Mouse (Mus musculus) small intestine, adult 2 months (tissue): Measurements from ENCODE around the gene Xpo6.

Experiments used
- CTCF ChIP-seq: fragments of 200-500 bp; IDR thresholded peaks from 2 replicates; pipeline ENCODE4 v1.5.1; 2012; ENCODE audit warnings: low read depth, mild to moderate bottlenecking, control low read depth, inconsistent platforms, low read length, moderate library complexity, mixed read lengths; ENCODE audit not compliant: insufficient replicate concordance, insufficient read length; ENCODE audit errors: extremely low read depth
- POLR2A ChIP-seq: fragments of 200-500 bp; IDR thresholded peaks from 2 replicates; pipeline ENCODE4 v1.6.1; 2012; ENCODE audit warnings: low read depth, mild to moderate bottlenecking, control low read depth, inconsistent platforms, low read length, moderate library complexity

DNA sequence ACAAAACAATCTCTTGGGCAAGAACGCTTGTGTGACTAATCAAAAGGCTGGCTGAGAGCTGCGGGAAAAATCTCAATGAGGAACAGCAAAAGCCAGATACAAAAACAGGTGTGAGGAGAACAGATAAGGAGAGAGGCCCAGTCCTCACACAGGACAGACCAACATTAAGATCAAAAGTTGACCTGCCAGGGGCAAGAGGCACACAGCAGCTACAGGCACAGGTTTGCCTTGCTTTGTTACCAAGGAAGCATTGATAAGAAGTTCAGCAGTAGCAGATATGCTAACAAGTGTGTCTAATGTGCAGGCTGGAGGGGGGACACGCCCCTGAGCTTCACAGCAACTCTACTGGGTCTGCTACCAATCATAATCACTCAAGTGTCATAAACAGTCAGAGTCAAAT, 73.8 kb downstream of the Xpo6 start:
- TF ChIP-seq CTCF = no peak
- no peak for TF ChIP-seq POLR2A
